Mouse (Mus musculus): ENCODE data around the gene Hikeshi.

Hikeshi gene

GRCm38 (mm10) chr7:89940571-89941463, at the start of gene Hikeshi:
TSS of gene Hikeshi (minus strand) at chr7:89941204.
- peak; percentile 99 for DNase-seq (ENCODE audit: low read depth)

DNA sequence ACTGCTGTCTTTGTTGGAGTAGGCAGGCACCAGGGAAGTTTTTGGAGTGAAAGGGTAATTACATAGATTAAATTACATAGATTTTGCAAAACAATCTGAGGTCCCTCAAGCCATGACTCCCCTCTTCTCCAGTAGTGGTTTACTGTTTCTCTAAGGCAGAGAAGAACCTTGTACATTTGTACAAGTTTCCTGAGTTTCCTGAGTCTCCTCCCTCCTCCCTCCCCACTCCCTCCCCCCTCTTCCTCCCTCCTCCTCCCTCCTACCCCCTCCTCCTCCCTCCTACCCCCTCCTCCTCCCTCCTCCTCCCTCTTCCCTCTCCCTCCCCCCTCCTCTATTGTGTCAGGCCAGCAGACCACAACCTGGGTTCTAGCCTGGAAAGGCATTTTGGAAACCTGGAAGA, 43.4 kb upstream of the Hikeshi start:
- no peak for DNase-seq (ENCODE audit: low read depth)

GRCm38 (mm10) chr7:89983441-89983840, 42.4 kb upstream of the Hikeshi start:
- no peak for DNase-seq (ENCODE audit: low read depth)

DNA sequence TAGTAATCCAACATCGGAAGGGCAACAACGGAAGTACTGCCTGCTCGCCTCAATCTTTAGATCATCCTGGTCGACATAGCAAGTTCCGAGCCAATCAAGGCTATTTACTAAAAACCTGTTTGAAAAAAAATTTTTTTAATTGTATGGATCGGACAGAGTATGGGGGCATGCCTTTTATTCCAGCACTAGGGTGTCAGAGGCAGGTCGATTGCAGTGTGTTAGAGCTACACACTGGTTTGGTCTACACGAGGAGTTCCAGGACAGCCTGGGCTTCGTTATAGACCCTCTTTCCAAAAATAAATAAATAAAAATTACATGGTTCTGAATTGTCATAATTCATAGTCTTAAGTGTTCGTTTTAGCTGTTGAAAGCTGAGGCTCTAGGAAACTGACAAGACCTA, 40.6 kb upstream of the Hikeshi start:
- no peak for DNase-seq (ENCODE audit: low read depth)

DNA sequence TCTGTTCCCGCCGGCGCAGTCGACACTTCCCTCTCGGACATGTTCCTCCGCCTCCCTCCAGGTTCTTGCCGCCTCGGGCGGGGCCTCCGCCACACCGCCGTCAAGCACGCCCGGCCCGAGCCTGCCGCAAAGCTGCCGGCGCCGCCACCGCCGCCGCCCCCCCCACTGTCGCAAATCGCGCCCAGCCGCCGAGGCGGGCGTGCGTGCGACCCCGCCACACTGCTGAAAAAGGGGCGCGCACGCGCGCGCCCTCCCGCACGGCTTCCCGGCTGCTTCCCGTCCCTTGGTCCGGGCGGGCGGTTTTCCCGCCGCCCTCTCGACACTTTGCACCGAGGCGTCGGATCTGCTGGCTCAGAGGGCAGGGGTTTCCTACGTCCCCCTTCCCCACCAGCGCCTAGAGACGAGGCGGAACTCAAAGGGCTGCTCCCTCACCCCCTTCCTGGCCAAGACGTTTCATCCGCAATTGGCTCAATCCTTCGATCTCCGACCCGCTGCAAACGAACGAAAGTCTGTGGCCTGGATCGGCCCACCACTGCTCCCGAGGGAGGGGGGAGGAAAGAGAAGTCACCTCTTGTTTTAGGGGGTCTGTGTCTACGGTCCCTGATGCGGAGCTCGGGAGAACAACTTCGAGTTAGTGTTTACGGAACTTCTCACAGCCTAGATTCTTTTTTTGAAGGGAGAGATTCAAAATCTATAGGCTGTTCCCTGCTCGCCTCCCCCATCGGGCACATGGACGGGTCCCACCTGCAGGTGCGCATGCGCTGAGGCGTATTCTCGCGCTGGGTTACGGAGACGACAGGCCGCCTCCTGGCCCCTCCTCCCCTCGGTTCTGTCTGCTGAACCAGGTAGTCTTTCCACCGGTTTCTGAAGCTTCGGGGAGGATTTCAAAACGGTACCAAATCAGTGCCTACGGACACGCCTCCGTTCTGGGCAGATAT, 39.8 kb upstream of the Hikeshi start, which contains the start of gene Eed:
Gene Eed, minus strand, starts transcription at position 499 of the 938 bp plus-strand sequence.
- DNase-seq (ENCODE audit: low read depth), result peak; percentile 94

DNA sequence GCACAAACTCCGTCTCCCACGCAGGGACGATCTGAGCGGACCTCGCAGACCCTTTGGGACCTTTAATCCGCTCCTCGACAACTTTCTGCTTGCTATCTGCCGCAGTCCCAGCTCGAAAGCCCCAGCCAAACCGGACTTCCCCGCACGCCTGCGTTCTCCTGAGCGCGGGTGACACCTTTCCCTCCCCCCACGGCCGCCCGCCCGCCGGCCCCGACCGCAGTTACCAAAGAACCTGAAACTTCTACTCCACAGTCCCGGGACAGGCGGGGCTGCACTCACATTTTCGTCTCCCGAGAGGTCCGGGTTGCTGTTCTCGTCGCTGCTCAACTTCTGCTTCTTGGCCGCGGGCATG, 39.1 kb upstream of the Hikeshi start:
- DNase-seq (ENCODE audit: low read depth), result no peak

DNA sequence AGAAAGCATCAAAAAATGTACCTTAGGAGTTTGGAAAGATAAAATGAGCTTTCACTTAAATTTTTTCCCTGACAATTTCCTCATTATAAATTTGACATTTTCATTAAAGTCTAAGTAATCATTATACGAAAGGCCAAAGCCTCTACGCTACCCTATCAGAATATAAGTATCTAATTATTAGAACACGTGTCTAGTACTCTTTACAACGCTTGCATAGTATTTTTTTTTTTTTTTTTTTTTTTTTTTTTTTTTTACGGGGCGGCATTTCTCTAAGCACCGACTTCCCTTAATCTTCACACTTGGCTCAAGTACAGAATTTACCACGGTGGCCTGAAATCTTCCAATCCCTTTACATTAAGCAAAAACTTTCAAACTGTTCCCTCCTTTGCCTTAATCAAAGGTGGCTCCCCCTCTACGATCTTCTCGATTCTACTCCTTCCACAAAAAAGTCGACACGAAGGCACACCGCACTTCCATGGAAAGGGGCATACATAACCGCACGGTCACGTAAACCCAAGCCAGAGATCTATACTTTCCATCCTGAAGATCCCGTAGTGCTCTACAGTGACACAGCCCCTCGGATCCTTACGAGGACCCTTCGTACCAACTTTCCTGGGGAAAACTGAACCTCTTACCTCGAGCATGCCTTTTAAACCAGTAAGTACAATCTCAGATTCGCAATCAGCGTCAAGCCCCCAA, 38.6 kb upstream of the Hikeshi start:
- peak; percentile 13 for DNase-seq (ENCODE audit: low read depth)

DNA sequence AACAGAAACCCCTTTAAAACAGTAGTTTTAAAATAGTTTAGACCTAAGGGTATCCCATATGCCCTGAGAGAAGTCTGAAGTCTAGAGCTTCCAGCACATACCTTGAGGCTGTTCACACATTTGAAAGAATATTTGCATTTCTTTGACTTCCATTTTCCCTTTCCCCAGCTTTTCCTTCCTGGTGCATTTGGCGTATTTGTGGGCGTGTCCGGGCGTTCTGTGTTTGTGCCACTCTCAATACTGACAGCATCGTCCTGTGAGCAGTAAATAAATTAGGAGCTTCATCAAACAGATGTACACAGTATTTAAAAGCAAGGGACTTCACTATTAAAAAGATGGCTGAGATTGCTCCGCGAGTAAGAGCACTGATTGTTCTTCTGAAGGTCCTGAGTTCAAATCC, 35.8 kb upstream of the Hikeshi start:
- no peak for DNase-seq (ENCODE audit: low read depth)

- DNase-seq (ENCODE audit: low read depth), result no peak
Observed at GRCm38 (mm10) chr7:89975571-89975970, 34.6 kb upstream of the Hikeshi start.

DNA sequence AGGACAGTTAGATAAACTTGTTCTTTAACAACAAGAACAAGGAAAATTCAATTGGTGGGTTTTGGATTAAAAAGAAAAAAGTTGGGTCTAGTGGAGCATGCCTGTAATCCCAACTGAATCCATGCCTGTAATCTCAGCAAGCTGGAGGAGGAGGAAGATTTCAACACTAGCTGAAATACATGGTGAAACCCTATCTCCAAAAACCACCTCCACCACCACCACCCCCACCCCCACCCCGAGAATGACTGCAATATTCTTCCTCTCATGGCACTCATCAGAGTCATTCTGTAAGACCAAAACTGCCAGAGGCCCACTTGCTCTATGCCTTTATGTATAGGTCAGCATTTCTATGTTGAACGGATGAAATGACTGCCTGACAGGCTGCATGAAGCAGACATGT, 26.2 kb upstream of the Hikeshi start:
- DNase-seq (ENCODE audit: low read depth), result no peak

DNA sequence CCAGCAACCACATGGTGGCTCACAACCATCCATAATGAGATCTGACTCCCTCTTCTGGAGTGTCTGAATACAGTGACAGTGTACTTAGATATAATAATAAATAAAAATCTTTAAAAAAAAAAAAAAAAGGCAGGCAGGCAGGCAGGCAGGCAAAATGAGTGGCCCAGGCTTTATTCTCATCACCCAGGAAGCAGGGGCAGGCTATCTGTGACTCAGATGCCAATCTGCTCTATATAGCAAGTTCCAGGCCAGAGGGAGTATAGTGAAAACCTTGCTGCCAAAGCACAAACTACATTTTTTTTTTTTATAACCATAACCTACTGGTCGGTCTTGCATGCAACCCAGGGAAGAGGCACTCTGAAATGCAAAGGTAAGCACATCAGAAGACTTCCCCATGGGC, 25.8 kb upstream of the Hikeshi start:
- DNase-seq (ENCODE audit: low read depth), result no peak

DNA sequence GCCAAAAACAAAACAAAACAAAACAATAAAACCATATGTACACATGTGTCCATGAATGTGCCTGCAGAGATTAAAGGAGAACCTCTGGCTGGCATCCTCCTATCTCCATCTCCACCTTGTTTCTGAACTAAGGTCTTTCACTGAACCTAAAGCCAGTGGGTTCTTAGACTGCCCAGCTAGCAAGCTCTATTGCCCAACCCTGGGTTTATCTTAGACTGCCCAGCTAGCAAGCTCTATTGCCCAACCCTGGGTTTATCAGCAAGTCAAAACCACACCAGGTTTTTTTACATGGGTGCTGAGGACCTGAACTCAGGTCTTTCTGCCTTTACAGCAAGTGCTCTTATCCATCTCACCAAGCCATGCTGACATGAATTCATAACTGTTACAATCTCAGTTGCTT, 22.1 kb upstream of the Hikeshi start:
- DNase-seq (ENCODE audit: low read depth), result no peak

GRCm38 (mm10) chr7:89957300-89957699, 16.3 kb upstream of the Hikeshi start:
- no peak for DNase-seq (ENCODE audit: low read depth)

GRCm38 (mm10) chr7:89954261-89954660, 13.3 kb upstream of the Hikeshi start:
- no peak for DNase-seq (ENCODE audit: low read depth)

DNA sequence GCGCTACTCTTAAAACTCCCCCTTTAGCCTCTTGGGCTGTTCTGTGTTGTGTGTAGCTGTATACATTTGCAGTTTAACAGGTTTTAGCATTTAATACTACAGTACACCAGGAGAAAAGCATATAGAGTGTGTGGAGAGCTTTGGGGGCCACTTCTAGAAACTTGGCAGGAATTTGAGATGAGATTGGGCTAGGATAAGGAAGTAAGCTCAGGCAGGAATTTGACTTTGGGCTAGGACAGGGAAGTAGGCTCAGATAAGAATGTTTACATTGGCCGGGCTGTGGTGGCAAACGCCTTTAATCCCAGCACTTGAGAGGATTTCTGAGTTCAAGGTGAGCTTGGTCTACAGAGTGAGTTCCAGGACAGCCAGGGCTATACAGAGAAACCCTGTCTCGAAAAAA, 8.4 kb upstream of the Hikeshi start:
- DNase-seq (ENCODE audit: low read depth), result no peak

GRCm38 (mm10) chr7:89948026-89948425, 7.0 kb upstream of the Hikeshi start:
- DNase-seq (ENCODE audit: low read depth), result no peak

DNA sequence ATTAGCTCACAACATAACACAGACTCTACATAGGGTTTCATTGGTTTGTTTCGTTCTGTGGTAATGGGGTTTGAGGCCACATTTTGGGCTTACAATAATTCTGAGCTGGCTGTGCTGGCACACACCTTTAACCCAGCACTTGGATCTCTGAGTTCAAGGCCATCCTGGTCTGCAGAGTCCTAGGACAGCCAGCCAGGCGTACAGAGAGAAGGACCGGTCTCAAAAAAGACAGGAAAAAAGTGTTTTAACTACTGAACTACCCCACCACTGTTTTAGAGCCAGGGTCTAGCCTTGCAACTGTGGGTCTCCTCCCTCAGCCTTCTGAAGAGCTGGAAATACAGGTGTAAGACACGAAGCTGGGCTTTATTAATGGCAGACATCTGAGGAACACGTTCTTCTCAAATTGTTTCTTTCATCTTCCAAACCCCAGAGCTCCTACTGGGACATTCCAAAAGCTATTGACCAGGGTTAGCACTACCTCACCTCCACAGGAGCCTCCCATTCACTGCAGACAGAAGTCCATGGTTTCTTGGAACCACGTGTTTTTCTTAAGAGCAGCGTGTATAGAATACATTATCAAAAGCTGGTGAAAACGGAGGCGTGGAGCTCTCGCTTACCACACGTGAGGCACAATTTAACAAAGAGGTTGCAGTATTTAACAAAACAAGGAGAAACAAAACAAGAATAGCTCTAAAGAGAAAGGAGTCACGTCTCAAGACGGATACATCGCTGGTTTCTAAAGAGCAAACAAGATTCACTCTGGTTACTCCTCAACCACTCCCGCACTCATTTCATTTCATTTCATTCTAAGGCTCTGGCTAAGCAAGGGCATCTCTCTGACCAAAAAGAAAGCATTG, 1.3 kb downstream of the Hikeshi start:
- no peak for DNase-seq (ENCODE audit: low read depth)

- DNase-seq (ENCODE audit: low read depth), result no peak
Observed at GRCm38 (mm10) chr7:89923441-89924180, 17.4 kb downstream of the Hikeshi start.

- DNase-seq (ENCODE audit: low read depth), result no peak
Observed at GRCm38 (mm10) chr7:89917776-89918175, 23.2 kb downstream of the Hikeshi start.

GRCm38 (mm10) chr7:89916711-89917110, 24.3 kb downstream of the Hikeshi start:
- no peak for DNase-seq (ENCODE audit: low read depth)

Data from c-Kit-positive CD71-negative TER-119-negative erythroid progenitor cells, embryonic 14.5 days (primary cell).